Mouse (Mus musculus) mature B cell (primary cell): ENCODE measurements around the gene D330020A13Rik.
"Not testable (repeated sequence)": the region's sequence is repeated elsewhere in the genome, so short reads cannot be mapped to it uniquely, and the experiment has no call there.

Source experiments
- in situ Hi-C: fragments of 300-500 bp; cut with MboI; formaldehyde crosslinking; loops from 2 replicates; pipeline ENCODE4 v1.14.3; 2019

Gene D330020A13Rik

DNA sequence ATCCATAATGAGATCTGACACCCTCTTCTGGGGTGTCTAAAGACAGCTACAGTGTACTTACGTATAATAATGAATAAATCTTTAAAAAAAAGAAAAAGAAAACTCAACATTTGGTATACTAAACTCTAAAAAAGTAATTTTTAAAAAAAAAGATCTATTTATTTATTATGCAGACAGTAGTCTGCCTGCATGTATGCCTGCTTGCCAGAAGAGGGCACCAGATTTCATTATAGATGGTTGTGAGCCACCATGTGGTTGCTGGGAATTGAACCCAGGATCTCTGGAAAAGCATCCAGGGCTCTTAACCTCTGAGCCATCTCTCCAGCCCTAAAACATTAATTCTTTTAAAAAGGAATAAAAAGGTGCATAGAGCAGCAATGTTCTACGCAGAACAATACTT is 2.4 kb downstream of the D330020A13Rik start:
- in situ Hi-C loops: not testable (repeated sequence)

GRCm38 (mm10) chr6:120301137-120301536 is 7.0 kb downstream of the D330020A13Rik start:
- in situ Hi-C loops: no loop called here

GRCm38 (mm10) chr6:120302755-120303316 is 8.7 kb downstream of the D330020A13Rik start:
- in situ Hi-C loops: no loop called here

DNA sequence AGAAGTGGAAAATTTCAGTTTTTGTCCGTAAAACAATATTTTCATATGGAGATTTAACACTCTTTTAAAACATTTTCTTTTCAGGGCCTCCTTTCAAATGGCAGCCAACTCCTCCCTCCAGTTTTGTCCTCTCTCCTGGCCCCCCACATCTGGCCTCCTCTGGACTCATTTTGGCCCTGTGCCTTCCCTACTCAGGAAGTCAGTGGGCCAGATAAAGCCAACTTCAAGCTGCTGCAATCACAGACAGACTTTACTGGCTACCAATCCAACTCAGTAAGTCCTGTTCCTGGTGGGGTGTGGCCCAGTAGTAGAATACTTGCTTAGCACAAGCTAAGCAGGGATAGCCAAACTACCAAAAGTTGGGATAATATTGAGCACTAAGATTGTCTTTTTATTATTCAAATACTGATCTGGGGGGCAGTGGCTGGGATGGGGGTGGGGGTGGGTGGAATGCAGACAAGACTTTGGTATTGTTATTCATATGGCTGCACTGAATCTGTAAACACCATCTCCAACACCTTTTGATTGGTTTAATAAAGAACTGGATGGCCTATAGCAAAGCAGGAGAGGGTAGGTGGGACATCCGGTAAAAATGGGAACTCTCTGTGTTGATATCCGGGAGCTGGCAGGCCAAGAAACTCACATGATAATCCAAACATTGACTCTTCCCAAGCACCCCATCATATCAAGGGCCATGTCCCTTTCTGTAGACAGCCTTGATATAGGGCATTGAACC is 12.9 kb downstream of the D330020A13Rik start:
- in situ Hi-C loops: no loop called here

DNA sequence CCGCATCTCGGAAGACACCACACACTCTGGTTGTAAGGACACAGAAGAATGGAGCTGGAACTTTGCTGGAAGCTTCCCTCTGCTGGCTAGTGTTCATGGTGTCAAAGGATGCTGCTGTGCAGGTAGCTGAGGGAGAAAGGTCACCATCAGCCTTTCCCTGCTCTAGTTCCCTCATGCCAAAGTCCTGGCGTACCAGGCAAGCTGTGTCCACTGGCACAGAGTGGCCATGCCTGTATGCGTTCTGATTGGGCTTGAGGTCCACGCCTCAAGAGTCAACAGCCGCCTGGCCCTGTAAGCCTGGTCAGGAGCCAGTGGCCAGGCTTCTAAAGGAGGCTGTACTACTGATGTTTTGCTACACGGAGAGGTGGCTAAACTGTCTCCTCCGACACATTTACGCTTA is 15.2 kb downstream of the D330020A13Rik start:
- in situ Hi-C loops: no loop called here

GRCm38 (mm10) chr6:120309787-120310186 is 15.6 kb downstream of the D330020A13Rik start:
- in situ Hi-C loops: no loop called here

DNA sequence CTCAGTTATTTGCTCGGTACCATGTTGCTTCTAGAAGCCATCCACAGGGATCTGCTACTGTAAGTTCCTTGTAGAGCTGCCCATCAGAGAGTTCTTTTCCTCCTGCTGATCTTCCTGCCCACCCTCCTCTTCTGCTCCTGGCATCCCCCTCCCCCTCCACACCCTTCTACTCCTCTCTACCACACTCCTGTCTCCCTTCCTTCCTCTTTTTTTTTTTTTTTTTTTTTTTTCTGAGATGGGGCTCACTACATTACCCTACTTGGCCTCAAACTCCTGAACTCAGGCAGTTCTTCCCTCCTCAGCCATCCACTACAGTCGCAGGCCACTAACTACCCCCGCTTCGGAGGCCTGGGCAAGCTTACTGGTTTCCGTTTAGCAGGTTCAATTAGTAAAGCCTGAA is 18.3 kb downstream of the D330020A13Rik start:
- in situ Hi-C loops: no loop called here

DNA sequence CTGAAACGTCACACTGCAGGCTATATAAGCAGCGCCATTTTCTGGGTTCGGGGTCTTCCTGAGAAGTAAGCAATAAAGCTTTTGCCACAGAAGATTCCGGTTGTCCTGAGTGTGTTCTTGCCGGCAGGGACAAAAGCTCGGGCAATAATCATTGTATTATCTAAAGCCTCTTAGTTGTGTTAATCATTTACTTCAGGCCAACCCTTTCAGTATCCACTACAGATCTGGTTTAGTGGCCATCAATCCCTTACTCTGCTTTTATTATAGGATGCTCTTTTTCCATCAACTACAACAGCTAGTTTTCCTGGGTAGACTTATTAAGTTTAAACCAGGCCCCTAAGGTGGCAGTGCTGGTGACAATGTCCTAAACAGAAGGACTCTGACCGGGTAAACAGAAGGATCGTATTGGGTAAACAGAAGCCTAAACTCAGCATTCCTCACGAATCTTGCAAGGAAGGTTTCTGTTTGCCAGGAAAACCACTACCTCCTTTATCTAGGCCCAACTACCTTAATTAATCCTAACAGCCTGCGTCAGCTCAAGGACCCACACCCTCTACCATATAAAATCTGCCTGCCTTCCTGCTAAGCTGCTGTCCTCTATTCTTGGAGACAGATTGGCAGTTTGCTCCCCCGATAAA is 24.3 kb downstream of the D330020A13Rik start:
- in situ Hi-C loops: no loop called here

GRCm38 (mm10) chr6:120319129-120319528 is 25.0 kb downstream of the D330020A13Rik start:
- in situ Hi-C loops: no loop called here

DNA sequence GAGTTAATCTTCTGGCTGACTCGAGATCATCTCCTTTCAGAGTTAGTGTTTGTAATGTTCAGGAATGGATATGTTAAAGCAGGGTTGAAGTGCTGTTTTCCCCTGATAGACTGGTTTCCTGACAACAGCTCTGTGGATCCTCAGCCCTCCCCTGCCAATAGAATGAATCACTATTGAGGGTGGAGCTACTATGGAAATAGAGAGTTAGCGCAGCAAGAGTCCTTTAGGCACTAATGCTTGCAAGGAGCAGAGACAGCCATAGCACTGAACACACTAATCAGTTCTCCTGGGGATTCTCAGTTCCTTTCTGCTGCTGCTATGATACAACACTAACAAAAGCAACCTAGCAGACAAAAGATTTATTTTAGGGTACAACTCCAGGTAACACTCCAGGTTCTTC is 26.2 kb downstream of the D330020A13Rik start:
- in situ Hi-C loops: no loop called here

GRCm38 (mm10) chr6:120324295-120324927 is 30.2 kb downstream of the D330020A13Rik start:
- in situ Hi-C loops: no loop called here

GRCm38 (mm10) chr6:120332351-120332750 is 38.2 kb downstream of the D330020A13Rik start:
- in situ Hi-C loops: no loop called here

DNA sequence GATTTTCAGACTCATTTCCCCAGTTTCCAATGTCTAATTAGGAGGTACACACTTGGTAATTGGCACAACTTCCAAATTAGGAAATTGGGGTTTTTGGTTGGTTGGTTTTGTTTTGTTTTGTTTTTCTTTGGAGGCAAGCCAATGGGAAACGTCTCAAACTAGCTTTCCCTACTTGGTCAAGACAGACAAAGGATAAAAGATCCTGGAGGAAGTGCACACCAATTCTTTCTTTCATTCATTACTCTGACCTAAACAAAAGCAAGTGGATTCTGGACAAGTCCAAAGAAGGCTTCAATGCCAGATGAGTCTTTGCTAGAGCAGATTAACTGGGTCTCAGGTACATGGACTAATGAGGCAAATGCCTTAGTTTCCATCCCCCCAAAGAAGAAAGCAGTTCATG is 49.8 kb downstream of the D330020A13Rik start:
- in situ Hi-C loops: no loop called here
